Mouse (Mus musculus): Measurements from ENCODE around the gene Itih1.
A peak's percentile ranks its signal among the peaks of the same experiment; 100 is the strongest.

The Itih1 gene

GRCm38 (mm10) chr14:30943038-30943437 lies at the start of gene Itih1:
Itih1 (minus strand) TSS chr14:30943289.
- no peak for DNase-seq

GRCm38 (mm10) chr14:30976222-30976621 lies 33.1 kb upstream of the Itih1 start:
- no peak for DNase-seq

GRCm38 (mm10) chr14:30974204-30974603 lies 31.1 kb upstream of the Itih1 start:
- peak; percentile 28 for DNase-seq

GRCm38 (mm10) chr14:30960366-30960765 lies 17.3 kb upstream of the Itih1 start:
- DNase-seq = no peak

DNA sequence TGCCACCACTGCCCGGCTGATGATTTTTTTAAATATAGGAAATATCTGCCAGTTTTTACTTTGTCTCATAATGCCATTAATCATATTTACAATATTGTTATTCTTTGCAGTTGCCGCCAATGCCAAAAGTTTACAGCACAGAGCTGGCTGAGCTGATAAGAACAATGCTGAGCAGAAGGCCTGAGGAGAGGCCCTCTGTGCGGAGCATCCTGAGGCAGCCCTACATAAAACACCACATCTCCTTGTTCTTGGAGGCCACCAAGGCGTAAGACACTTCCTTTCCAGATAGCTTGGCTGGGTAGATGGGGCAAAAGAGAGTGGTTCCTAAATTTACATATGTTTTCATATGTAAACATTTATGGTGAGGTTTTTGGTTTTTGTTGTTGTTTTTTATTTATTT lies 15.9 kb upstream of the Itih1 start:
- DNase-seq = no peak

GRCm38 (mm10) chr14:30958517-30958916 lies 15.4 kb upstream of the Itih1 start:
- DNase-seq = no peak

DNA sequence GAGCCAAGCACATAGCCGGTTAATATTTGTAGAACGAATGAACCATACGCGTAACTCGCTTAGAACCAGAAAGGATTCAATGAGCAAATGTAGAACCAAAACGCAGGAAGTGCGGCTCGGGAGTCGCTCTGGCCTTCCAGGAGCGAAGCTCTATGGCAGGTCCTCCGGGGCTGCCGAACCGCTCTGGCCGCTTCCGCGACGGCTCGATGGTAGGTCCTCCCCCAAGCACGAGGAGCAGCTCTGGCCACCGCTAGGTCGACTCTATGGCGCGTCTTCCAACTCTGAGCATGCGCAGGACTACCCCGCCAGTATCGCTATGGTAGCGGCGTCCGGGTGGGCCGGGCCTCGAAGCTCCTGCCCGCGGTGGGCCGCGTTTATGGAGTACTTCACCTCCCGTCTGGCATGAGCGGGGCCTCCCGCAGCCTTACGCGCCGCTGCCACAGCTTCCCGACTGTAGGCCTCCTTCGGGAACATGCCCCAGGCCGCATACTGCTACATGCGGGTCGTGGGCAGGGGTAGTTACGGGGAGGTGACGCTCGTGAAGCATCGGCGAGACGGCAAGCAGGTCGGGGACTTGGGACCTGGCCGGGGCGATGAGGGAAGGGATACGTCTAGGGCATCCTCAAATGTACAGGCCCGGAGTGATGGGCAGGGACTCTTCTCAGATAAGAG lies 8.2 kb upstream of the Itih1 start, which contains the start of gene Nek4:
Gene Nek4, plus strand, starts transcription at position 224 of the 672 bp plus-strand sequence.
- peak; percentile 96 for DNase-seq

DNA sequence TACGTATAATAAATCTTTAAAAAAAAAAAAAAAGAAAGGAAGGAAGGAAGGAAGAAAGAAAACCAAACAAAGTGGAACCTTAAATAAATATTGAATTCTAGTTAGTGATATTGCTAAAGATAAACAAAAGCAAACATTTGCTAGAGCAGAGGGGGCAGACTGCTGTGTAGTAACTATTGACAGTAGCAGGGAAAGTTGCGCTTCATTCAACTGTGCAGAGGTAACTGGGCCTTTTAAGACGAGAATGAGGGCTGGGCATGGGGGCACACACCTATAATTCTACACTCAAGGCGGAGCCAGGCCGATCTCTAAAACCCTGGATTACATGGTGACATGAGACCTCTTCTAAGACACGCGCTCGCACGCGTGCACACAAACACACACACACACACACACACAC lies 6.9 kb upstream of the Itih1 start:
- DNase-seq = no peak

DNA sequence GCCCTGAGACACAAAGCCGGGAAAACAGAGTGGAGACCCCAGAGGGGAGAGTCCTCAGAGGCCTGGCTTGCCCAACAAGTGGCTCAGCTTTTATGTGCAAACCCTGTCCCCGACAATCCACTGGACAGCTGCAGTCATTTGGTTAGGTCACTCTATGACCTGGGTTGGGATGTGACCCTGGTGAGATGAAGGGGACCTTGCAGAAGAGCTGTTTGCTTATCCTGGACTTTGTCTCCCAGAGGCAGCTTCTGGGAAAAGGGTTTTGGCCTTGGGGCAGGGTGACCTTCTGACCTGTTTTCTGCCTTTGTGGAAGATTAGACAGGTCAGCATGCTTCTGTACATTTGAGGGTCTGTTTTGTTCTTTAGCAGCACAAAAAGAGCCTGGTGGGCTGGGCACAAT lies 1.7 kb upstream of the Itih1 start:
- DNase-seq = no peak

DNA sequence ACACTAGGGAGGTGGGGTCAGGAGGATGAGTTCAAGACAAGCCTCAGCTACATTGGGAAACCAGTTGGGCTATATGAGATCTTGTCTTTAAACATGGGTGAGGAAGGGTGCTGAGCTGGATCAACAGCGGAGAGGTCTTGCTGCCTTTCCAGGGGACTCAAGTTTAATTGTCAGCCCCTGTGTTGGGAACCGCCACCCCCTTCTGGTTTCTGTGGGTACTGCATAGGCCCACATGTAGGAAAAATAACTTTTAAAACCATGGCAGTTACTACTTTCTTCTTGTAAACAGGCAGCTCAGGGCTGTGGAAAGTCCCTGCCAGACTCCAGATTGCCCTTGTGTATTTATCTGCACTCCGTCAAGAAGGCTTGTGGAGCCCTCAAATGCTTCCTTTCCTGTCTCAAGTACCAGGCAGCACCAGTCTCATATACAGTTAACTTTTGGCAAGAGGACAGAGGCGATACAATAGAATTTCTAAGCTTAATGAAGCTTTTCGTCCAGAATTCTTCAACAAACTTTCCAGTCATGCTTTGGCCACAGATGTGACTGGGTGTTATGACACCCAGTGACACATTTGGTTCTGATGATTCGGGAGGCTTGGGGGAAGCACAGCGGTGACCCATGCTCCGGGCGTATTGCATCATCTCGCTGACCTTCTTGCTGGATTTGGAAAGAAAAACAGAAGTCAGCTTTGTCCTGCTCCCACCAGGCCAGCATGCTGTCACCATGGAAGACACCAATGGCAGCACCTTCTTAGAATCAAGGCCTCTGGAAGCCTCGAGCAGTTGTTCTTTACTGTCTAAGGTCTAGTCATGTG lies 978 bp upstream of the Itih1 start:
- peak; percentile 86 for DNase-seq

DNA sequence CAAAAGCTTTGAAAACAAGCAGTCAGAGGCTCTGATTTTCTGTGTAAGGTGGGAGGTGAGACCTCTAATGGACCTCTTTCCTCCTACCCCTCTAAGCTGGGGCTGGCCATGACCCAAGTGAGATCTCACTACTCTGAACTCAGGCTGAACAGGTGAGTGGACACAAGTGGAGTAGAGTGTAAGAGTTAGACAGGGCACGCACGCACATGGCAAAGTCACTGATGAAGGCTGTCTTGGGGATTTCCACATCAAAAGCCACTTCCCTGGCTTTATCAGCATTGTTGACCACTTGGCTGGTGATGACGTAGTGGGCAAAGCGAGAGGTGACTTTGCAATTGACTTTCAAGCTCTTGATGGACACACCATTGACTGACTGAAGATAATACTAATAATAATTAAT lies 835 bp downstream of the Itih1 start:
- no peak for DNase-seq

DNA sequence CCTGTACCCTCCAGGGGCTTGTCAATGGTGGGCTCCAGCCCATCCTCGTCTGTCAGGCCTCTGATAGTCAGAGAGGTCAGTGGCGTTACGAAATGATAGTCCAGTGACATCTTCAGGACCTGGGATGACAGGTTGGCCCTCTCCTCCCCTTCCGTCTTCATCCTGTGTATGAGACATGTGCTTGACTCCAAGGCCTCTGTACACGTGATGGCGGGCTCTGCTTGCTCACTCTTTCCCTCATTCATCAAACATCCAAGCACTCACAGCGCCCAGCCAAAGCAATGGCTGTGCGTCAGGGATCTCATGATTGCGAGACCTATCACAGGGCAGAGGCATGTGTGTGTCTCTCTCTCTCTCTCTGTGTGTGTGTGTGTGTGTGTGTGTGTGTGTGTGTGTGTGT lies 9.7 kb downstream of the Itih1 start:
- no peak for DNase-seq

DNA sequence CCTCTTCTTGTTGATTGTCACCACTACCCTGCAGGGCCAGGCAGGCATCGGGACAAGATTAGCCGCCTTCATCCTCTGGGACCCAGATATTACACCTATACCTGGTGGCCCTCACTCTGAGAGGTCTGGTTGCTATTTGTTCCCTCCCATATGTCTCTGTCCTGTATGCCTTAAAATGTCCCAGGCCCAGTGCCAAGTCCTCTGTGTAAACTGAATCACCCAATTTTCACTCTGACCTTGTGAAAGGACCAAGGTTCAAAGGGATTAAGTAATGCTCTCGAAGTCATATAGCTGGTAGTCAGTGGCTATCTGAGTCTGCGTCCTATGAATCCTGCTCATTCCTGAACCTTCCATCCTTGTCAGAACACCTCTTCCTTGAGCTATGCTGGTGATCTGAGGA lies 12.7 kb downstream of the Itih1 start:
- no peak for DNase-seq

DNA sequence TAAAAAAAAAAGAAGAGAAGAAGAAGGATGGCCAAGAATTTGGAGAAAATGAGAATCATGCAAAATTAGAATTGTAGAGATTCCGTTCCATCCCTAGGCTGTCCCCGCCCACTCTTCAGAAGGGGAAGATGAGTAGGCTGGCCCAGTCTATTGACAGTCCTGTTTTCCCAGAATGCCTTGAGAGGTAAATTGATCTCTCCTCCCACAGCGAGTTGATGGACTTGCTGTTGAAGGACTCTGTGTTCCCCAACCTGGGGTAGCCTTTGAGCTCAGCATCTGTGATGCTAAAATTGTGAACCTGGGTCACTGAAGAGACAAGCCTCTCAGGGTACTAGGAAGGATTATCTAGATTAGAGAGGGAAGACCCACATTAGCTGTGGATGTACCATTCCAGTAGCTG lies 17.6 kb downstream of the Itih1 start:
- DNase-seq = no peak

DNA sequence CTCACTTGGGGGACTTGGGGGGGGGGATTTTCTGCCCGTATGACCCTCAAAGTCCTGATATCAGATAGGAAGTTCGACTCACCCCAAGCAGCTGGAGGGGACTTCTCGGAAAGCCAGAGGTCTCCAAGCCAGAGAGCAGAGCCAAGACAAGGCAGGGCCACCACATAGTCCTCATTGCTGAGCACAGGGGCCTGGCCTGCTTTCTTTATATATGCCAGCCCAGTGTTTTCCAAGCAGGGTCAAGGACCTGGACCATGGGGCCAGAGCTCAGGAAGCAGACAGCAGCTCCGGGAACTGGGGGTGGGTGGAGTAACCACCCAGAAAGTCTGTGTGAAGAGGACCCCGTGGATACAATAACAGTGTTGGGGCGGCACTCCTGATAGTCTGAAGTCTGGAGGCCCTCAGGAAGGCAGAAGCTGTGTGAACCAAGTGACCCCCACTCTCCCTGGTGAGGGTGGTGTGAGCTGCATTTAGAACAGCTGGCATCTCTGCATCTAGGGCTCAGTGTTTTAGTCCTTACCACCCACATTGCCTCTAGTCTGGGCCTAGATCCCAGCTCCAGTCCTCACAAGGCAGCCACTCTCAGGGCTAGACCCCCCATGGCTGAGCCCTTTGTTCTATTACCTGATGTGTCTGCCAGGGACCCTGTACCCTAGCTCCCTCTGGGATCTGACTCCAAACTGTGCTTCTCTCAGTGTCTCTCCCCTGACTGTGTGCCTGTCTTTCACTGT lies 19.5 kb downstream of the Itih1 start, which contains the start of gene Itih3:
Gene Itih3, minus strand, starts transcription at position 386 of the 731 bp plus-strand sequence.
- no peak for DNase-seq

- no peak for DNase-seq
Measured at GRCm38 (mm10) chr14:30922053-30922670, 20.9 kb downstream of the Itih1 start.

DNA sequence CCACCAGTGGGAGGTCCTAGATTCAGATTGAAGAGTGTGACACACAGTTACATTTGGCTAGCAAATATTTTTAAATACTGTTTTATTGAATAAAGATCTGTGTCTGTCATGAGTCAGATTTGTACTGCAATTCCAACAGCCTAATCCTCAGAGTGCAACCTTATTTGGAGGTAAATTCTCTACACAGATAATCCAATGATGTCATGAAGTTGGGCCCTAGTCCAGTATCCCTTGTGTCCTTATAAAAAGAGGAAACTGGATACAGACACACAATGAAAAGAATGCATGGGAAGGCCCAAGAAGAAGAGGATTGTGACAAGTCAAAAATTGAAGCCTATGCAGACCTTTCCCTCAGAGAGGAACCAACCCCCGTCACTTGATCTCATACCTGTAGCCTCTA lies 26.6 kb downstream of the Itih1 start:
- DNase-seq = no peak

DNA sequence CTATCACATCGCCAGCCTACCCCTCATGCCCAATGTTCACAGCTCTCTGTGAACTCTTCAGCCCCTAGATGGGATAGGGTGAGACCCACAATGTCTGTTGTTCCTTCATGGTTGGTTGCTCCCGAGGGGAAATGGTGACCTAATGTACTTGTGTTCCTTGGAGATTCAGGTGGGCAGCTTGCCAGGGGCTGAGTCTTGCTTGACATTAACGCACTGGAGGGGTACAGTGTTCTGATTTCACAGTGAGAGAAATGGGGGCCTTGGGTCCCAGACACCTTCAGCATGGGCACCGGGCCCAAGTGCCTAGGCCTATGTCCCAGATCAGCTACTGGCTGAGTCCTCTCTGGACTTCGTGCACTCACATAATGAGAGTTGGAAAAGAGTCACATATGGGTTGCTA lies 29.7 kb downstream of the Itih1 start:
- DNase-seq = peak; percentile 60

- DNase-seq = no peak
Measured at GRCm38 (mm10) chr14:30912641-30913040, 30.4 kb downstream of the Itih1 start.

DNA sequence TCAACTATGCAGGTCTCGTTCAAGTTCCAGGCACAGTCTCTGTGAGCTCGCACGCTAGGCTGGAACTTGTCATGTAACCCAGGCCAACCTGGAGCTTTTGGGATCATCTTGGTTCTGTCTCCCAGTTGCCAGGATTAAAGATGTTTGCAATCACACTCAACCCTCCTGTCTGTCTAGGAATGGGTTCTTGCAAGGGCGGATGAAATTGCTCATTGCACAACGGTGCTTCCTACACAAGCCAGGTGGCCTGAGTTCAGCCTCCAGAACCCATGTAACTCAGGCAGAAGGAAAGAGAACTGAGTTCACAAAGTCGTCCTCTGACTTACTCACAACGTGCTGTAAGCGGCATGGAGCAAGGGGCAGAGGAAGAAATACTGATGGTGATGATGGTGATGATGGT lies 31.9 kb downstream of the Itih1 start:
- DNase-seq = no peak

DNA sequence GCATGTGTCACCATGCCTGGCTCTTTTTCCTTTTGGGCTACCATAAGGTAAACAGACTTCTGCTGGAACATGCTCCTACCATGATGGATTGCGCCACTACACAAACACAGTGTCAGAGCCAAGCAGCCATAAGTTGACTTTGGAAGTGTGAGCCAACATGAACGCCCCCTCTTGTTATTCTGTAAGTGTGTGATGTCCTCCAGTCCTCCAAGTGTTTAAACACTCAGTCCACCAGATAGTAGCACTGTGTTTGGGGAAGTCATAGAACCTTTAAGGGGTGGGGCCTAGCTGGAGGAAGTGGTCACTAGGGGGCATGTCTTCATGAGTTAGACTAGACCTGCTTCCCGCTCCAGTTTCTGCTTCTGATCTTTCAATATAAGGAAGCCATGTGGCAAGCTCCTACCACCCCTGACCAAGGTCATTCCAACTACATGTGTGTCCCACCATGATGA lies 35.2 kb downstream of the Itih1 start:
- DNase-seq = peak; percentile 68

GRCm38 (mm10) chr14:30906001-30906400 lies 37.1 kb downstream of the Itih1 start:
- DNase-seq = peak; percentile 53

GRCm38 (mm10) chr14:30904307-30904706 lies 38.8 kb downstream of the Itih1 start:
- DNase-seq = no peak

Measured in lung, postnatal 14 days (tissue).